Mouse (Mus musculus): ENCODE data around the gene Gpr35. TPM values are rescaled to one million over a fixed set of nuclear protein-coding genes. Genes with fewer than 3 reads are reported as not detected.
"Not testable (repeated sequence)": the region's sequence is repeated elsewhere in the genome, so short reads cannot be mapped to it uniquely, and the experiment has no call there.

Gpr35 gene
- polyA plus RNA-seq, 1 experiment, result 0.21 TPM

GRCm38 (mm10) chr1:92939746-92940145 is 10.9 kb upstream of the Gpr35 start:
- Histone ChIP-seq H3K4me3 (ENCODE audit: insufficient read depth, low read length) (no peak overlapping the region), H3K27ac (ENCODE audit: insufficient read depth, low read length) (no peak overlapping the region), H3K4me1 (ENCODE audit: control insufficient read depth, insufficient read depth, low read length) (peaks cover 2% of the 10 kb centered on the region; the same call in 1 of the 2 replicates)
- TF ChIP-seq POLR2A (IDR thresholded peaks at IDR 0.05; ENCODE audit: extremely low read depth, insufficient read depth, low read length) (no peak), CTCF (IDR thresholded peaks at IDR 0.05; ENCODE audit: extremely low read depth, insufficient read depth, low read length) (no peak)

GRCm38 (mm10) chr1:92943219-92943989 is 7.3 kb upstream of the Gpr35 start:
- H3K4me1 ChIP-seq (ENCODE audit: control insufficient read depth, insufficient read depth, low read length), result no peaks in the 10 kb centered on the region
- TF ChIP-seq CTCF (IDR thresholded peaks at IDR 0.05; ENCODE audit: extremely low read depth, insufficient read depth, low read length), result no peak
- TF ChIP-seq POLR2A (IDR thresholded peaks at IDR 0.05; ENCODE audit: extremely low read depth, insufficient read depth, low read length), result no peak
- no peak overlapping the region for H3K27ac ChIP-seq (ENCODE audit: insufficient read depth, low read length)

GRCm38 (mm10) chr1:92947966-92948365 is 2.7 kb upstream of the Gpr35 start:
- H3K27ac ChIP-seq (ENCODE audit: insufficient read depth, low read length), result no peak overlapping the region
- H3K4me3 ChIP-seq (ENCODE audit: insufficient read depth, low read length), result no peak overlapping the region
- no peaks in the 10 kb centered on the region for H3K4me1 ChIP-seq (ENCODE audit: control insufficient read depth, insufficient read depth, low read length)
- no peak for TF ChIP-seq POLR2A (IDR thresholded peaks at IDR 0.05; ENCODE audit: extremely low read depth, insufficient read depth, low read length)

More at GRCm38 (mm10) chr1:92943219-92943989, 7.3 kb upstream of the Gpr35 start:
- H3K4me3 ChIP-seq (ENCODE audit: insufficient read depth, low read length), result no peak overlapping the region

GRCm38 (mm10) chr1:92949426-92949825 is 1.2 kb upstream of the Gpr35 start:
- TF ChIP-seq POLR2A (IDR thresholded peaks at IDR 0.05; ENCODE audit: extremely low read depth, insufficient read depth, low read length), result no peak
- TF ChIP-seq CTCF (IDR thresholded peaks at IDR 0.05; ENCODE audit: extremely low read depth, insufficient read depth, low read length), result peak; percentile 37
- H3K4me1 ChIP-seq (ENCODE audit: control insufficient read depth, insufficient read depth, low read length), result no peaks in the 10 kb centered on the region
- H3K27ac ChIP-seq (ENCODE audit: insufficient read depth, low read length), result no peak overlapping the region
- H3K4me3 ChIP-seq (ENCODE audit: insufficient read depth, low read length), result no peak overlapping the region

- no peak overlapping the region for H3K4me3 ChIP-seq (ENCODE audit: insufficient read depth, low read length)
- no peak overlapping the region for H3K27ac ChIP-seq (ENCODE audit: insufficient read depth, low read length)
- no peaks in the 10 kb centered on the region for H3K4me1 ChIP-seq (ENCODE audit: control insufficient read depth, insufficient read depth, low read length)
- TF ChIP-seq CTCF (IDR thresholded peaks at IDR 0.05; ENCODE audit: extremely low read depth, insufficient read depth, low read length) (no peak), POLR2A (IDR thresholded peaks at IDR 0.05; ENCODE audit: extremely low read depth, insufficient read depth, low read length) (no peak)
Measured at GRCm38 (mm10) chr1:92953641-92954040, 3.0 kb downstream of the Gpr35 start.

- H3K4me3 ChIP-seq (ENCODE audit: insufficient read depth, low read length); H3K4me1 ChIP-seq (ENCODE audit: control insufficient read depth, insufficient read depth, low read length); H3K27ac ChIP-seq (ENCODE audit: insufficient read depth, low read length): not testable (repeated sequence)
- peak; percentile 23; the same call in 1 of the 2 replicates for TF ChIP-seq CTCF (IDR thresholded peaks at IDR 0.05; ENCODE audit: extremely low read depth, insufficient read depth, low read length)
Measured at GRCm38 (mm10) chr1:92956571-92957335, 6.1 kb downstream of the Gpr35 start.

- H3K4me3 ChIP-seq (ENCODE audit: insufficient read depth, low read length), result no peak overlapping the region
- TF ChIP-seq CTCF (IDR thresholded peaks at IDR 0.05; ENCODE audit: extremely low read depth, insufficient read depth, low read length), result no peak
- TF ChIP-seq POLR2A (IDR thresholded peaks at IDR 0.05; ENCODE audit: extremely low read depth, insufficient read depth, low read length), result no peak
Measured at GRCm38 (mm10) chr1:92958999-92959398, 8.3 kb downstream of the Gpr35 start.

GRCm38 (mm10) chr1:92970791-92971190 is 20.1 kb downstream of the Gpr35 start:
- not testable (repeated sequence) for H3K27ac ChIP-seq (ENCODE audit: insufficient read depth, low read length); H3K4me3 ChIP-seq (ENCODE audit: insufficient read depth, low read length); H3K4me1 ChIP-seq (ENCODE audit: control insufficient read depth, insufficient read depth, low read length)

More at GRCm38 (mm10) chr1:92958999-92959398, 8.3 kb downstream of the Gpr35 start:
- Histone ChIP-seq H3K4me1 (ENCODE audit: control insufficient read depth, insufficient read depth, low read length) (no peaks in the 10 kb centered on the region), H3K27ac (ENCODE audit: insufficient read depth, low read length) (no peak overlapping the region)

GRCm38 (mm10) chr1:92971879-92972795 is 21.5 kb downstream of the Gpr35 start:
- Histone ChIP-seq H3K4me1 (ENCODE audit: control insufficient read depth, insufficient read depth, low read length) (no peaks in the 10 kb centered on the region), H3K4me3 (ENCODE audit: insufficient read depth, low read length) (no peak overlapping the region), H3K27ac (ENCODE audit: insufficient read depth, low read length) (no peak overlapping the region)
- no peak for TF ChIP-seq CTCF (IDR thresholded peaks at IDR 0.05; ENCODE audit: extremely low read depth, insufficient read depth, low read length)
- TF ChIP-seq POLR2A (IDR thresholded peaks at IDR 0.05; ENCODE audit: extremely low read depth, insufficient read depth, low read length), result no peak

Data from cortical plate, adult 2 months (tissue).